Mouse (Mus musculus): ENCODE results near the gene Cby3. TPM values are rescaled to one million over a fixed set of nuclear protein-coding genes. Genes with fewer than 3 reads are reported as not detected.

Cby3 gene
- polyA plus RNA-seq, 1 experiment from 2014 or later = 0.28 TPM

DNA sequence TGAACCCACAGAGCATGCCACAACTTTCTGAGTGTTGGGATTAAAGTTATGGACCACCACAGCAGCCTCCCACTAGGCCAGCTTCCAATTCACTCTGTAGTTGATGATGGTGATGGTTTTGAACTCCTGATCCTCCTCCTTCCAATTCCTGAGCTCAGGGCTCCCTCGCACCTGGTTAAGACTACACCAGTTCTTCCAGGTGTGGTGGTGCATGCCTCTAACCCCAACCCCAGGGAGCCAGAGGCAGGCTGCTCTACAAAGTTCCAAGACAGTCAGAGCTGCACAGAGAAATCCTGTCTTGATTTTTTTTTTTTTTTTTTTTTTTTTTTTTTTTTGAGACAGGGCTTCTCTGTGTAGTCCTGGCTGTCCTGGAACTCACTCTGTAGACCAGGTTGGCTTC, 19.4 kb downstream of the Cby3 start:
- Histone ChIP-seq H3K9me3 (ENCODE audit: control insufficient read depth, low read length) (no peaks in the 10 kb centered on the region), H3K9ac (ENCODE audit: low read length) (no peak overlapping the region), H3K4me3 (ENCODE audit: low read depth, low read length) (no peak overlapping the region), H3K4me2 (replicated peaks; ENCODE audit: low read depth) (no peak overlapping the region), H3K36me3 (ENCODE audit: control insufficient read depth, insufficient read depth, low read length) (no peaks in the 10 kb centered on the region), H3K27me3 (ENCODE audit: control insufficient read depth, insufficient read depth, low read length) (no peaks in the 10 kb centered on the region), H3K27ac (replicated peaks) (no peak overlapping the region), H3K4me1 (replicated peaks; ENCODE audit: control insufficient read depth, insufficient read depth) (no peaks in the 10 kb centered on the region; the same call in 1 of the 2 replicates)
- no peak for DNase-seq (ENCODE audit: low spot score)
- 96% methylated on average over 1 of the region's 1 CpGs for WGBS
- no peak for TF ChIP-seq EP300 (optimal IDR thresholded peaks at IDR 0.05)
- no peak for TF ChIP-seq CTCF (IDR thresholded peaks at IDR 0.05; ENCODE audit: low read depth)
- no peak for ATAC-seq (ENCODE audit: low FRiP score, low TSS enrichment)

DNA sequence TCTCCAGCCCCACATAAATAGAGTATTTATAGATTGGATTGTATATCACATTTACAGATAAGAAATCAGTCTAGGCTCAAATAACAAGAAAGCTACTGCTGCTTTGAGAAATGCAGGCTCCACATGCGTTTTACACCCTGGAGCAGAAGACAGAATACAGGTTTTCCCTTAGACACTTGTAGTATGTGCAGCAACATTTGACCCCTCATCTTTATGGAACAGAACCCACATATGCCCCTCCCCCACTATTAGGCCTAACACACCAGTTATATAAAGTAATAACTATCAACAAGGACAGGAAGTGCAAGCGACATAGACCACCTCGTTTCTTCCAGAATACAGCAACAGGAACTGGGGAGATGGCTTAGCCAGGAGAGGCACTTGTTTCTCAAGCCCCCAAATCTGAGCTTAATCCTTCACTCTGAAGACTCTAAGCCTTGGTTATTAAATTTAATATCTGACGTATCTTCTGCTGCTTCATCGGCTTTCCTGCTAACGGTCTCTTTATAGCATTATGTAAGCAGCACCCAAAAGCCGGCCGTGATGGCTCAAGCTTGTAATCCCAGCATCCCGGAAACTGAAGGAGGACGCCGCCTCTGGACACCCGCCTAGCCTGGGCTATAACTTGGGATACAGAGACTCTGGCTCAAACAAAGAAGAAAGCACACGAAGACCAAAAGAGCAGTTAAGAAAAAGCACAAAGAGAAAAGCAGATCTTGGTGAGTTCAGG, 20.2 kb downstream of the Cby3 start:
- no peaks in the 10 kb centered on the region; the same call in 1 of the 2 replicates for H3K4me1 ChIP-seq (replicated peaks; ENCODE audit: control insufficient read depth, insufficient read depth)
- no peaks in the 10 kb centered on the region for H3K27me3 ChIP-seq (ENCODE audit: control insufficient read depth, insufficient read depth, low read length)
- no peak for ATAC-seq (ENCODE audit: low FRiP score, low TSS enrichment)
- 85% methylated on average over 13 of the region's 13 CpGs for WGBS
- H3K4me3 ChIP-seq (ENCODE audit: low read depth, low read length) = no peak overlapping the region
- H3K9me3 ChIP-seq (ENCODE audit: control insufficient read depth, low read length) = no peaks in the 10 kb centered on the region
- H3K36me3 ChIP-seq (ENCODE audit: control insufficient read depth, insufficient read depth, low read length) = peaks cover 1% of the 10 kb centered on the region; the same call in 1 of the 2 replicates
- no peak overlapping the region for H3K4me2 ChIP-seq (replicated peaks; ENCODE audit: low read depth)
- DNase-seq (ENCODE audit: low spot score) = no peak
- TF ChIP-seq CTCF (IDR thresholded peaks at IDR 0.05; ENCODE audit: low read depth) (no peak), EP300 (optimal IDR thresholded peaks at IDR 0.05) (no peak)
- no peak overlapping the region for H3K9ac ChIP-seq (ENCODE audit: low read length)
- H3K27ac ChIP-seq (replicated peaks) = no peak overlapping the region

DNA sequence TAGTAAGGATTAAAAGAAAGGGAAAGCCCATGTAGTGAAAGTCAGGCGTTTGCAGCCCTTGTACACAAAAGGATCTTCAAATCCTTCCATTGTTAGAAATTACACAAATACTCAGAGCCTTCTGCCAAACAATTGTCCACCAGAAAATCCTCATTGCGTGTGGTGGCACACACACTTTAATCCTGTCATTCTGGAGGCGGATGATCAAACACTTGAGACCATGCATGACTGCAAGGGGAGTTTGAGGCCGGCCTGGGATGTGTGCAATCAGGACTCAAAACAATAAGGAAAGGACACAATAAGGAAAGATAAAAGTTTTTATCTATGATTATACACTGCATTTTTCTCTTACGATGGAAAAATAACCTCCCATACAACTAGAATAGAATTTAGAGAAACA, 21.2 kb downstream of the Cby3 start:
- Histone ChIP-seq H3K4me2 (replicated peaks; ENCODE audit: low read depth) (no peak overlapping the region), H3K4me1 (replicated peaks; ENCODE audit: control insufficient read depth, insufficient read depth) (no peaks in the 10 kb centered on the region; the same call in 1 of the 2 replicates), H3K4me3 (ENCODE audit: low read depth, low read length) (no peak overlapping the region), H3K27me3 (ENCODE audit: control insufficient read depth, insufficient read depth, low read length) (no peaks in the 10 kb centered on the region), H3K36me3 (ENCODE audit: control insufficient read depth, insufficient read depth, low read length) (peaks cover 4% of the 10 kb centered on the region; the same call in 1 of the 2 replicates), H3K9ac (ENCODE audit: low read length) (no peak overlapping the region), H3K27ac (replicated peaks) (no peak overlapping the region), H3K9me3 (ENCODE audit: control insufficient read depth, low read length) (no peaks in the 10 kb centered on the region)
- 80% methylated on average over 5 of the region's 5 CpGs for WGBS
- DNase-seq (ENCODE audit: low spot score) (no peak), ATAC-seq (ENCODE audit: low FRiP score, low TSS enrichment) (no peak)
- TF ChIP-seq CTCF (IDR thresholded peaks at IDR 0.05; ENCODE audit: low read depth) (no peak), EP300 (optimal IDR thresholded peaks at IDR 0.05) (no peak)

DNA sequence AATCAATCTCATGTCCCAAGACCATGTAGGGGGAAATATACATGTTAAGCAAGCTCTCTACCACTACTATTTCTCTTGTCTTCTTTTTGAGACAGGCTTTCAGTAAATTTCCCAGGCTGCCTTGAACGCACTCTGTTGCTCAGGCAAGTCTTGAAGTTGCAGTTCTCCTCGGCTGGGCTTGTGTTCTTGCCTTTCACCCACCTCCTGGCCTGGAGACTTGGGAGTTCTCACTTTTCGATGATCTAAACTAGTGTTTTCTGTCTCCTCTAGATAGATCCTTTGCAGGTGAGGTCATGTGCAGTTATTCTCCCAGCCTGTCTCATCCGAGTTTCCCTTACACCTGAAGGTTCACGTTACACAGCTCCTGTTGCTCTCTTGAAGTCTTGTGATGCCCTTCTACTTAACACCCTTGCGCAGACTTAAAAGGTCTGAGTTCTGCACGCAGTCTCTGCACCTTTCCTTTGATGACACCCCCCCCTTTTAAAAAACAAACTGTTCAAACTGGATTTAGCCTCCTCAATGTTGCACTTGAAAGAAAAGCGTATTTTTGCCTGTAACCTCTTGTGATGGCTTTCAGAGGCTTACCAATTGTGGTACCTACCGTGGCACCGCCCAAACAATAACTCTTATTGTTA, 22.0 kb downstream of the Cby3 start:
- ATAC-seq (ENCODE audit: low FRiP score, low TSS enrichment) (no peak), DNase-seq (ENCODE audit: low spot score) (no peak)
- Histone ChIP-seq H3K4me3 (ENCODE audit: low read depth, low read length) (peak overlapping the region; percentile 85), H3K9ac (ENCODE audit: low read length) (peak overlapping the region; percentile 82), H3K4me2 (replicated peaks; ENCODE audit: low read depth) (peak overlapping the region; percentile 99), H3K27ac (replicated peaks) (peak overlapping the region; percentile 100), H3K4me1 (replicated peaks; ENCODE audit: control insufficient read depth, insufficient read depth) (no peaks in the 10 kb centered on the region; the same call in 1 of the 2 replicates), H3K27me3 (ENCODE audit: control insufficient read depth, insufficient read depth, low read length) (no peaks in the 10 kb centered on the region), H3K9me3 (ENCODE audit: control insufficient read depth, low read length) (no peaks in the 10 kb centered on the region), H3K36me3 (ENCODE audit: control insufficient read depth, insufficient read depth, low read length) (peaks cover 4% of the 10 kb centered on the region; the same call in 1 of the 2 replicates)
- WGBS = 31% methylated on average over 10 of the region's 10 CpGs
- TF ChIP-seq EP300 (optimal IDR thresholded peaks at IDR 0.05) (no peak), CTCF (IDR thresholded peaks at IDR 0.05; ENCODE audit: low read depth) (no peak)

DNA sequence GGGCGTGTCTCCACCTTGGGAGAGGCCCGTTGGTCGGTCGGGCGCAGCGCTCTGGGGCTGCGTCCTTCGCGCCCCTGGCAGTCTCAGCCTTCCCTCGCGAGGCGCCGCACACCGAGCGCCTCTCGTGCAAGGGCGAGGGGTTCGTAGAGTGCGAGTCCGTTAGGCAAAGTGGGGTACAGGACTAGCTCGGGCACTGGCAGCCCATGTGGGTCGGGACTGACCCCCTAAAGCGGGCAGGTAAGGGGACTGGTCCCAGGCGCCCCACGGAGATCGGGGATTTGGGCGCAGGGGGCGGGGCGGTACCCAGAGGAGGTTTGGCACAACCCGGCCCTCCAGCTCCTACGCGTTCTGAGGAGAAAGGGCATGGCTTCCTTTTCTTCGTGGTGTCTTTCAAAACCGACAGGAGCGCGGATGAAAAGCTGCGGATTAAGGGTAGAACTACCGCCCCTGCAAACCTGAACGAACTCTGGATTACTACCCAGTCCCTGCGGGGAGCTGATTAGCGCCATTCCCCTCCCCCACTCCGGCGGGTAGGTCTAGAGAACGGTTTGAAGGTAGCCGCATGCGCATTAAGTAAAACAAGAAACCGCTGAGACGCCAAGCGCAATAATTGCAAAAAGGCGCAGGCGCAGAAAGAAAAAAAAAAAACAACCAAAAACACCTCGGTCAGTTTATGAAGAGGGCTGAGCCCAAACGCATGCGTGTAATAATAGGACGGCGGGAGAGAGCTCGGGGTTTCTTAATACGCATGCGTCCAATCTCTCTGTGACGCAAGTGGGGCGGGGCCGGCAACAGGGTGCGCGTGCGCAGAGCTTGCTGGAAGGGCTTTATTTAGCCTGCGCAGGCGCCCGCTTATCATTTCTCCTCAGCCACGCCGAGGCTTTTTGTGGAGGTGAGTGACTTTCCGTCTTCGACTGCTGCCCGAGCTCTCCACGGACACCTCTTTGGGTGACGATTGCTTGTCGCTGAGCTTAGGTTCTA, 22.9 kb downstream of the Cby3 start, which contains the start of gene Hnrnph1:
Hnrnph1 (plus strand) TSS at position 80 of the 981 bp plus-strand sequence.
- Histone ChIP-seq H3K4me3 (ENCODE audit: low read depth, low read length) (peak within 1 kb of the TSS; percentile 85), H3K9ac (ENCODE audit: low read length) (peak within 1 kb of the TSS; percentile 98), H3K4me1 (replicated peaks; ENCODE audit: control insufficient read depth, insufficient read depth) (no peaks in the 10 kb centered on the region; the same call in 1 of the 2 replicates), H3K36me3 (ENCODE audit: control insufficient read depth, insufficient read depth, low read length) (peaks cover 4% of the 10 kb centered on the region), H3K4me2 (replicated peaks; ENCODE audit: low read depth) (peak within 1 kb of the TSS; percentile 99), H3K27me3 (ENCODE audit: control insufficient read depth, insufficient read depth, low read length) (no peaks in the 10 kb centered on the region), H3K27ac (replicated peaks) (peak within 1 kb of the TSS; percentile 100), H3K9me3 (ENCODE audit: control insufficient read depth, low read length) (no peaks in the 10 kb centered on the region)
- under 1% methylated on average over 76 of the region's 76 CpGs for WGBS
- TF ChIP-seq CTCF (IDR thresholded peaks at IDR 0.05; ENCODE audit: low read depth) (no peak), EP300 (optimal IDR thresholded peaks at IDR 0.05) (peak; percentile 68)
- ATAC-seq (ENCODE audit: low FRiP score, low TSS enrichment) = peak; percentile 91
- peak; percentile 98 for DNase-seq (ENCODE audit: low spot score)

Data from stomach, postnatal 0 days (tissue).